Mouse (Mus musculus) thymus, adult 2 months (tissue): ENCODE results near the gene Mmp21.

Experiments
- CTCF ChIP-seq: fragments of 200-500 bp; IDR thresholded peaks from 2 replicates; pipeline ENCODE4 v1.5.1; 2012; ENCODE audit warnings: mild to moderate bottlenecking, control low read depth, low read length, moderate library complexity, borderline replicate concordance; ENCODE audit not compliant: control insufficient read depth, poor library complexity, insufficient read depth; ENCODE audit errors: extremely low read depth
- POLR2A ChIP-seq: fragments of 200-500 bp; IDR thresholded peaks from 2 replicates; pipeline ENCODE4 v1.6.1; 2012; ENCODE audit warnings: mild to moderate bottlenecking, low read length, control low read depth, moderate library complexity; ENCODE audit not compliant: control insufficient read depth, poor library complexity, insufficient read depth; ENCODE audit errors: extremely low read depth

GRCm38 (mm10) chr7:133636738-133637352 lies 43.0 kb downstream of the Mmp21 start:
- TF ChIP-seq POLR2A (no peak), CTCF (peak; percentile 31; the same call in 1 of the 2 replicates)
